Mouse (Mus musculus): Measurements from ENCODE around the gene Dab1.

Gene Dab1

DNA sequence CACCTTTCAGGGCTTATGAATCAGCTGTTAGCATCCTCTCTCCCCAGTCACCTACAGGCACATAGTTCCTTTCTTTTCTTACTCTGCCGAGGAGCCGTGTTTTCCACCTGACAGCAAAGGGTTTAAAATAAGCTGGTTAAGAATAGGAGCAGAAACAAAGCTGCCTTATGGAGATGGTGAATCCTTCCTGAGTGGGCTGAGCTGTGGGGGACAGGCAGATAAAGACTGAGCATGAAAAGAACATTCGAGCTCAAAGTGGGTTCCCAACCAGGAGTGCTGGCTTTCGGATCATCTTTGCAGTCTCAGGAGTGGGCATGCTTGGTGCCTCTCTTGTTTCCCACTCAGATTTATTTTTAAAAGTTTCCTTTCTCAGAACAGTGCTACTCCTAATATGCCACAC, 913.7 kb downstream of the Dab1 start:
- peak; percentile 43 for DNase-seq

DNA sequence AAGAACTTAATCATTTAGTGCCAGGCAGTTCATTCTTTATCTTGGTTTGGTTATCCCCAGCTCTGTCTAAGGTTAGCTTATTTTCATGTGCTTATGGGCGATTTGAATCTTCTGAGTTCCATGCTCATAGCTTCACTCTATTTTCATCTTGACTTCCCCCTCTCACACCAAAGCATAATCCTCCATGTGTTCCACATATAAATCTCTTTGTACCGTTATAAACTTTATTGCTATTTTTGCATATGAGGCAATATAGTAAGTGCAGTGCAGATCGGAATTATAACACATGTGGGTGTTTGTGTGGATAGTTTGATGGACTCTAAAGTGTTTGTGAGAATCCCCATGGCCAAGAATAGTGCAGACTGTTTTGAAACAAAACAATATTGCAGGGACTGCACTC, 919.3 kb downstream of the Dab1 start:
- no peak for DNase-seq

DNA sequence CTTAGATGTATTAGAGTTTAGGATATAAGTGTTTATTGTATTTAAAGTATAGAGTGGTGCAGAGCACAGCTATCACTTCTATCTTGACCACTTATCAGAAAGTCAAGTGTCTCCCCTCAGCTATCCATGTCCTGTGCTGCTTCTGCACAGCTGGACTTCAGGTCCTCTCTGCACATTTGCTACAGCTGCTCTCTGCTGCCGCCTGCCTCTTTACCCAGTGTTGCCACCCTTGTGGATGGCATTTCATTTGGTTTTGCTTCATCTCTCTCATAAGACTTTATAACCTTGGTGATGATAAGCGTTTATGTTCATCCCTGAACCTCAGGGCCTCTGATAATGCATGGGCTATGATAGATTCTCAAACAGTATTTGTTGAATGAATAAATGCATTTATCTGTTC, 919.9 kb downstream of the Dab1 start:
- no peak for DNase-seq

DNA sequence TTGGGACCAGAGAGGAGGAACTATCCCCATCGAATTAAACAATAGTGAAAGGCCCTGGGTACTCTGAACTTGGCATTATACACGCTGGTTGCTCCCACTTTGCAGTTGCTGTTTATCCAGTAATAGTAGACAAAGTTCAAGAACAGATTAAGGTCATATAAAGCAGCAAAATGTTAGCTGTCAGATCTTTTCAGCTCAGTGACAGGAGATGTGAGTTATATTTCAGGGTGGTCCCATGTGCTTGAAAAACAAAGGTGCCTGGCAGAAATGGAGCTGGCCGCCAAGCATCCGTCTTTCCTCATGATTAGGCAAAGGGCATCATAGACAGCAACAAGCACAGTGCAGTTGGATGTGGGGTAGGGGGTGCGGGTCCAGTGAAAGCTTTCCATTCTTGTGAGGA, 927.9 kb downstream of the Dab1 start:
- no peak for DNase-seq

DNA sequence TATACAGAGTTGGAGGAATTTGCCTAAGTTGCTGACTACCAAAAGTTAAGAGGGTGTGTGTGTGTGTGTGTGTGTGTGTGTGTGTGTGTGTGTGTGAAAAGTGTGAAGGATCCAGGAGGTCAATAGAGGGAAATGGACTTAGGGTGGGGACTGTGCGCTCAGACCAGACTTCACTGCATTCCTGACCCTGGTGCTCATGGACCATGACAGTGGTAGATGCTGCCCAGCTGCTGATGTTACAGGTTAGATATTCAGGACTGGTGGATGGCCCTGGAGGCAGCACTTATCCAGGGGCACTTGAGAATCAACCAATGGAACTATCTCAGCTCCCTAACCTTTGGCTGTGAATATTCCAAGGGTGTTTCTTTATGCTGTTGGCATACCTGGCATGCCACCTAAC, 929.1 kb downstream of the Dab1 start:
- DNase-seq = no peak

DNA sequence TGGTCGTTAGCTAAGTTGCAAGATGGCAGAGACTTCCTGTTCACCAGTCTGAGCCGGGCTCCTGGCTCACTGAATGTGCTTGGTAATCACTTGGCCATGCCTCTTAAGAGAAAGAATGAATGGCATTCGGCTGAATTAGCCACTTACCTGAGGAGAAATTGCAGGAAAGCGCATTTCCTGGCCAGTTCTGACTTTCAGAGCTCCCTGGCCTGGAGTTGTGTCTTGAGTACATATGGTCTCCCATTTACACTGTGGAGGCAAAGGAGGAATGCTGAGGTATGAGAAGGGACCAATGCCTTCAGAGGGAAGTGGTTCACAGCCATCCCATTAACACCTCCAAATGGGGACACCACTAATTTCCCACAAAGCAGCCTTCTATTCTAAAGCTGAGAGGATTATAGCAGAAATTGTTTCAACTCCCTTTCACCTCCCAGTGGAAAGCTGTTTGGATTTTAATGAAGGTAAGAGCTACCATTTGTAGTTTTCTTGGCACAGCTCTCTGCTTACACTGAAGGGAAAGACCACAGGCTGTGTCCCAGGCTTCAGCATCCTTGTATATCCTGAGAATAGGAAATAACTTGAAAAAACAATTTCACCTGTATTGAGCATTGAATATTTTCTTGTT, 931.5 kb downstream of the Dab1 start:
- DNase-seq = no peak

DNA sequence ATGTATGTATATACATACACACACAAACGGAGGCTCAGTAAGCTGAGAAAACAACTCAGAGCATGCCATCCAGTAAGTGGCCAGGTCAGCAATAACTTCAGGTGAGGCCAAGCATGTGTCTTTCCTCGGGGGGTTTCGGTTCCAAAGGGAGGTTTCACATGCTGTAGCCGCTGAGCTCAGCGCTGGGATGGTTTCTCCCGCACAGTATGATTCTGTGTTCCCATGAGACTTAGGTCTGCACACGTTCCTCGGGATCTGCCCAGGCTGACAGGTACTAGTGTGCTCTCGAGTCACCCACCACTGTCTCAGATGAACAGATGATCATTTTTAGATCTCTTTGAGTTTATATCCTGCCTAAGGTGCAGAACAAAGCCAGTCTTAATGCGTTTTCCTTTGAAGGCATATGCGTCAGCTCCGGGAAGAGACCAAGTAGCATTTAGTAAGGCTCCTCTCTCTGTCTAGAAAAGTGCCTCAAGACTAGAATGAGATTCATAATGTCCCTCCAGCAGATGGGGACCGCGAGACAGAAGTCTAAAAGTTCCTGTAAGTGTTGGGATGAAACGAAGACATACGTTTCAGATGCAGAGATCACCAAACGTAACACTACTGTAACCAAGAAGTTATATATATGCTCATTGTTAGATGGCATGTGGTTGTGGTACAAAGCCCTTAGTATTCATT, 932.4 kb downstream of the Dab1 start:
- no peak for DNase-seq

DNA sequence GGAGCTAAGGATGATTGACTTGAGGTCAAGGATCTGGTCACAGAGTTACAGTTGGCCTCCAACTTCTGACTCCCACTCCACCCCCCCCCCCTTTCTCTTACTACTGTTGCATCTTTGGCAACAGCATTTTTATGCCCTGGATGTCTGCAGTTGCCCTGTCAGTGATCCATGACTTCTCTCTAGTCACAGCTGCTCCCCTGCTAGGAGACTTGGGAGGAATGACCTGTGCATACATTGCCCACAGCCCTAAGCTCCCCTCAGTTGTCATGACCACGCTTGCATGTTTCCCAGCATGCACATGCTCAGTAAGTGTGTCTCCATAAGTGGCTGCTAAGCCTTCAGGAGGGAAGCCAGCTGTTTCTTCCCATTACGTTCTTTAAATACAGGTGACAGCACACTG, 936.2 kb downstream of the Dab1 start:
- no peak for DNase-seq

DNA sequence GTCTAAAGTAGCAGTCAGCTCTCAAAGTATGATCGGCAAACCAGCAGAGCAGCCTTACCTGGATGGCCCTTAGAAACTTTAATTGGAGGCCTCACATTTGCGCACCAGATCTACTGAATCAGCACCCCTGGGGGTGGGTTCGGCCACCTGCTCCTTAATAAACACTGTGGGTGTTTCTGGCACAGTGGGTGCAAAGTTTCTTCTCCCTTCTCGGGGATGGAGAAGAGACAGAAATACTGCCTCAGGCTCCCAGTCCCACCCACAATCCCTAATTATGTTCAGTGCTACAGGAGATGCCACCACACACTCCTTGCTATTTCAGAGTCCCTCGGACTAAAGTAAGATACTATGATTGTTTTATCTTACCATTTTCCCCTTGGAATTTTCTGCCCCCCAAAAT, 944.4 kb downstream of the Dab1 start:
- no peak for DNase-seq

DNA sequence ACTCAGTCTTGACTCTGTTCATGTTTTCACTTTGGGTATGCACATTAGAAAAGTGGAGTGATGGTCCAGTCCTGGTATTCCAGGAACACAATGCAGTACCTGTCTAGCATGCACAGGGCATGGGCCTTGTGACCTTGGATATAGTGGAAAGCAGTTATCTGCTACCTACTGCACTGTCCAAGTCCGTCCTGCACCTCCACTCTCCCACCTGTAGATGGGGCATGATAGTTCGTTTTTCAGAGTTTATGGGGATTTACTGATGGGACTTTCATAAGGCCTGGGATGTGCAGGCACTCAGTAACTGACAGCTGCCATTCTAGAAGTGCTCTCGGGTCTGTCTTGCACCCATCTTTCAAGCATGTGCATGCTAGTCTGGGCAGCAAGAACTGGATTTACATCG, 951.4 kb downstream of the Dab1 start:
- DNase-seq = no peak

DNA sequence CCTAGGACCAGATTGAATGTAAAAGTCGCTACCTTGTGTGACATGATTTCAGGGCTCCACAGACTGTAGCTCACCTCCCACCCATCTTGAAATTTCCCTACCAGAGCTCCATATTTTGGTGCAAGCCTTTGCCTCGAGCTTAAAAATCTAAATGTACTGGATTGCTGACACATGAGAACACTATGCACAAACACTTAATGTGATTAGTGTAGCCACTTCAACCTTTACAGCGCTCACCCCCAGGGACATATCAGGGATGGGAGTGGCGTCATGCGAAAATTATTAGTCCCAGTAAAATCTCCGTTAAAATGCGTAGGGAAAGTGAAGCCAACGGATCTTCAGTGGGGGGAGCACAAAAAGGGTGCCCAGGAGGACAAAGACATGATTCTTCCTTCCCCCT, 953.3 kb downstream of the Dab1 start:
- DNase-seq = no peak

DNA sequence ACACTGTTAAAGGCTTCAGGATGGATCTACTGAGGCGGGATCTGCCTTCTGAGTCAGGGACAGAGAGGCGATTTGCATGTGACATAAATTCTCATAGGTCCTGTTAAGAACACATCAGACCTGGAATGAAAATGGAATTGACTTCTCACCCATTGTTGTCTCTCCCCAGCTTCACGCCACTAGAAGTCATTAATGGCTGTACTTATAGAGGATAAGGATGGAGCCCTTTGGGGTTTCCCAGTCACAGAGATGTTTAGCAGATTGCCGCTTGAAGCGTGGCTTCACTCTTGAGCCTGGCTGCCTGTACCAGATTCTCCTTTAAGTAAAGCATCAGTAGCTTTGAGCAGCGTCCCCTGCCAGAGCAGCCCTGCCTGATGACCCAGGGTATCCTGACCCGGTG, 954.3 kb downstream of the Dab1 start:
- no peak for DNase-seq

DNA sequence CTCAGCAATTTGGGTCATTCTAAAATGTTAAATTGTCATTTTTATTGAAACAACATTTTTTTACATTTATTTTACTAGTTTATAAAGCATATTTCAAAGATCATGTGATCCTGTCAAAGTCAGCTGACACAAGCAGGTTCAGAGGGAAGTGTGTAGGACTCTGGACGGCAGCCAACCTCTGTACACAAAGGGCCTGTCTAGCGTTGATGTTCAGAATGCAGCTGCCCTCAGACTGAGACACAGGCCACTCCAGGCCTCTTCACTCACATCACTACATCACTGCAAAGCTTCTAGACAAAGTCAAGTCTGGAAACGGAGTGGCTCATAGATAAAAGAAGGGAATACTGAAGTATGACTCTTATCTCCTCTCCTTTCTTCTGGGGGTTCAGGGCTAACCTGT, 959.2 kb downstream of the Dab1 start:
- DNase-seq = no peak

DNA sequence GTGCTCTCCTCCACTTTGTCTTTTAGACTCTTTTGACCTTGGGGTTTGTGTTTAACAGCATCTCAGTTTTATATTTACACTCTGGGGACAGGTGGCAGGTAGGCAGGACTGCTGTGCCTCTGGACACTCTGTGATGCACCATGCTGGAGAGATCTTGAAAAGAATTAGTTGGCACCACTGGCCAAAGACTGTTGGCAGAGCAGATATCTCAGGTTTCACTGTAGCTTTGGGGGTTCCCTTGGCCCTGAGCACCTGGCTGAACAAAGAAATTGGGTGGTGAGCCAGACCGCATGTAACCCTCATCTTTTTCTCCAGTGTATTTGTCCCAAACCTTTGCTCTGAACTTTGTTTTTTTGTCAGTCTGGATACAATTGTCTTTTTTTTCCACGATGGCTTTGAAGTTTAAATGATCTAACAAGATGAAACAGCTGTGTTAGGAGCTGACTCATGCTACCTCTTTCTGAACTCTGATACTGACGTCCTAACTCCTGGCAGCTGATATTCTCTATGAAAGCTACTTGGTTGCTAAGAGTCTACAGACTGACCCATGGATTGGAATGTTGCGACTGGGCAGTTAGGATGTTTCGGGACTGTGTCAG, 960.9 kb downstream of the Dab1 start:
- DNase-seq = no peak

DNA sequence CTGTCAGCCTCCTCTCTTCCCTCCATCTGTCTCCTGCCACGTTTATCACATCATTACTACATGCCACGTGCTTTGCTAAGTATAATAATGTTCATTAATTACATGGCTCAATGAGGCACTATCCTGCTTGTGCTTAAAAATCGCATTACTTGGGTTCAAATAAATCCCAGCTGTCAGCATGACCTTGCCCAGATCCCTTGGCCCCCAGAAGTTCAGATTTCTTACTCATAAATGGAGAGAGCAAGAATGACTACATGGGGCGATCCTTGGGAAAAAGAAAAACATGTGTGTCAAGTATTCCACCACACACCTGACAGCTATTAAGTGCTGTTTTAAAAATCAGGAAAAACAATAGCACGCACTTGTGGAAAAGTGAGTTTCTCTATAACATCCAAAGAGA, 963.6 kb downstream of the Dab1 start:
- no peak for DNase-seq

DNA sequence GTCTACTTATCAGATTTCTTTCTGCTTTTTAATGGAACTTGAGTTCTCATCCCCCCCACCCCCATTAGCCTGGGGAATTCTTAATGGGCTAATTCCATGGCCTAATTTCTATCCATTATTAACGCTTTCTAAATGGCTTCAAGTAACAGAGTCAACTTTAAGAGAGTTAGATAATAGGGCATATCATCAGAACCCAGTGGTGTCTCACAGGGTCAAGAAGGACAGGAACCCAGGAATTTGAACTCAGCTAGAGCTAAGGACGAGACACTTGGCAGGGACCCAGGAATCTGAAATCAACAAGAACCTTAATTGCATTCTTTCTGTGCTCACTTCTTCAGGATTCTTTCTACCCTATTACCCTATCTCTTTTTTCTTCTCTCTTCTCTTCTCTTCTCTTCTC, 968.7 kb downstream of the Dab1 start:
- DNase-seq = no peak

DNA sequence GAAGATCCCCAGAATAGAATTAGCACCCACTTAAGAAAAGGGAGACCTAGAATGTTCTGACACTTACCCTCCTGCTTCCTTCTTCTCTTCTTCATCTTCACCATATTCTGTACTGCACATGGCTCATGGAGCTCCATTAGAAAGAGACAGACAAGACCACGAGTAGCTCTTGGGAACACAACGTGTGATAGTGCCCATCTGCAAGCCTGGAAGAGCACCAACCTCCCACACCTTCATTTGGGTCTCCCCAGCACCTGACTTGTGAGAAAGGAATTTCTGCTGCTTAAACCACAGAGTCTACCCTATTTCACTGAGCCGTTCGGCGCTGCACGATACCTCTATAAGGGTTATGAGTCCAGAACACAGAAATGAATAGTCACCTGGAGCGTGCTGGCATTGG, 977.8 kb downstream of the Dab1 start:
- DNase-seq = peak; percentile 36

DNA sequence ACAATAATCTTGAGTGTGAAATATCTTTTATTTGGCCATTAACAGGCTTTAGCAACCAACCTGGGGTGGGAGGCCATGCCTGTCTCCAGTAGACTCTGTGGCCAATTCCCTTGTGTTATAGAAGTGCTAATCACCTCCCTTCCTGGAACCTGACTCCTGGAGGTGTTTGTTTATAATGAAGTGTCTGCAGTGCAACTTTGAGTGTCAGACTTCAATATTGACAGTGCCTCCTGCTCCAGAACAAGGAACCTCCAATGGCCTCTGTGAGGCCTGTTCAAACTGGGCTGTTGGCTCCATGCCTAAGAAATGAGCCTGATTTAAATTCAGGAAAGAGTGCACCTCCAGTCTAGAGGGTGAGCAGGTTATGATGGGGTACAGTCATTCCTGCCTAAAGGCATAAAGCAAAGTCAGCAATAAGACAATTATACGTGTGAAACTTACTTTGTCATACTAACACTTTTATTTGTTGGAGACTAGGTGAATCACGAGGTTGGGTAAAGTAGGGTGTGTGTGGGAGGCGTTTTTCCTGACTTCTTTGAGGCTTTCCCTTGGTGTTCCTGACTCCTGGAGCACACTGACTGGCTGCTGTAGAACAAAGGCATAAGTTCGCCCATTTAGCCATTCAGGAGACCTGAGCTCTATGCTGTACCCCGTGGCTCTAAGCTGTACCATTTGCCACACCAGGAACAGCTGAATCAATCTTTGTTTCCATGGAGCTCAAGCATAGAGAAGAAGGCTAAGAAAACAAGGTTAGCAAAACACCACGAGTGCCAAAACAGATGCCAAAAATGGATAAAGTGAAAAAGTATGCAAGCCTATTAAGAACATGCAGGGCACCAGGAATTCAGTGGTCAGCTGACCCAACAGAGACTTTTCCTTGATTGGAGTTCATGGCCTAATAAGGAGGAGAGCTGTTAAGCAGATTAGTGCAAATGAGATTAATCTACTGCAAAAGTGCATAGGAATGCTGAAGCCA, 978.6 kb downstream of the Dab1 start:
- DNase-seq = no peak

DNA sequence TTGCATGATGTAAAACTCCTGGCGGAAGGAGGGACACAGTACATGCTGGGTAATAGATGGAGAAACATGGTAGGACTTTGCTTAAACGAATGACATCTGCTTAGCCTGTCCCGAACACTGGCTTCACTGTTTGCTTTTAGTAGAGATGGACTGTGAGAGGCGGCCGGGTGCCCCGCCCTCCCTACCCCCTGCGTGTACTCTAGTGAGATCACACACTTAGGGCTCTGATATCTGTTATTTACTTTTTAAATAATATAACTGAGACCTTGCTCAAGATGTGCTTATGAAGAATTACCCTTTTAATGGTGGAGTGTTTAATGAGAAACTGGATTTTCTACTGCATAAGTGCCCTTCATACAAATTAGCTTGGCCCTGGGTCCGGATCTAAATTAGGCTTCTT, 983.6 kb downstream of the Dab1 start:
- no peak for DNase-seq

DNA sequence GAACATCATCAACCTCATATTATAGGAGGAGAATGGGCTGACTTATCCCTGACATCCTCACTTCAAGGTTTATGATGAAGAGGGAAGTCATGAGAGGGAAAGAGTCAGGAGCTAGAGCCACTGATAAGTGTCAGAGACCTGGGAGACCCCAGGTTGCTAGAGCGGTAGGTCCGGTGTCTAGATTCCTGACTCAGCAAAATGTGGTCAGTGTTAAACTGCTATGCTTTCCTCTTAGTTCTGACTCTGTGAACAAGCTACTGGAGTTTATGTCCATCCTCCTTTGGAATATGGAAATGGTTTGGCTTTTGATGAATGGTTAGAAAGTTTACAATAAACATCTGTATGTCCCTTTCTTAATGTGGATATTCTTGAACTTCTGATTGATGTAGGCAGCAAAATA, 985.1 kb downstream of the Dab1 start:
- DNase-seq = no peak

DNA sequence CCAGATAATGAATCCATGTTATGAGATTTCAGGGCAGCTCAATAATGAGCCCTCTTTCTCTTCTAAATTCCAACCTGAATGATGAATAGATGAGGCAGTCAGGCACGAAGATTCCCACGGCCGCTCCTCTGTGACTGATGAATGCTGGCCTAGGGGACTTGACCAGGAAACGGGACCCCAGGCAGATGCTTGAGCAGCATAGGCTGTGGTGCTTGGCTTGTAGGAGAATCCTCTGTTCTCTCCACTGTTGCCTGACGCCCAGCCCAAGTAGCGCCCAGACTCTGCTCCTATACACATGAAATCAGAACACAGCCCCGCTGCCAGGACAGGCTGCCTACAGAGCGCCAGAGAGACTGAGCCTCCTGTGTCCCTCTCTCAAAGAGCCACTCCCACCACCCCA, 987.7 kb downstream of the Dab1 start:
- DNase-seq = no peak

DNA sequence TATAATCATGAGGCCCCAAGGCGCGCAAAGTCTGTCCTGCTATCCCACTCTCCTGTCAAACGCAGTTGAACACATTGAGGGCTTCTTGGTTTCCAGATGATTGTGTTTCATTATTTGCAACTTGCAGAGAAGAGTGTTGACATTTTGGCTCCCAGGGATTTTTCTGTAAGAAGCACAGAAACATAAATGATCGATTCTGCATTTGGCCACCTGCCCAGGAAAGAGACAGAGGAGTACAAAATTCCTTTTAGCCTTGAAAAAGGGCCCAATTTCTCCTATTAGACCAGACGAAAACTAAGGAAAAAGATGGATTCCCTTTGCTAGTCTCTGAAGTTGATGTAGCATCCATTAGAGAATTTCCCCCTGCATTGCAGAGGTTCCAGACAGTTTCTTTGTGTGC, 988.5 kb downstream of the Dab1 start:
- no peak for DNase-seq

DNA sequence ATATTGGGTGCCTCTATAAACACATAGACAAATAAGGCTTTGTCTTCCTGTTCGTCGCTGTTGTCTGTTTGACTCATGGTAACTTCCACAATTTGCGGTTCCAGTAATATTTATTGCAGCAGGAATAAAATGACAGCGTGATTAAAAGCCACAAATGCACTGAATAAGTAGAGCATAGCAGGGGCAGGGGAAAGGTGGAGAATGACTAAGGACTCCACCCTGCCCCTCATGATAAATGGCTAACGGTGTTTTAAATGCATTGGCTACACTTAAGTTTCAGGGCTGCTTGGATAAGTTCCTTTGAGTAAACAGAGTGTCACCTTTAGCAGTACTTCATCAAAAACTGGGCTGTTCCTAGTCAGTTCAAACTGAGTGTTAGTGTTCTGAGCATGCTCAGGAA, 1000.3 kb downstream of the Dab1 start:
- DNase-seq = no peak

DNA sequence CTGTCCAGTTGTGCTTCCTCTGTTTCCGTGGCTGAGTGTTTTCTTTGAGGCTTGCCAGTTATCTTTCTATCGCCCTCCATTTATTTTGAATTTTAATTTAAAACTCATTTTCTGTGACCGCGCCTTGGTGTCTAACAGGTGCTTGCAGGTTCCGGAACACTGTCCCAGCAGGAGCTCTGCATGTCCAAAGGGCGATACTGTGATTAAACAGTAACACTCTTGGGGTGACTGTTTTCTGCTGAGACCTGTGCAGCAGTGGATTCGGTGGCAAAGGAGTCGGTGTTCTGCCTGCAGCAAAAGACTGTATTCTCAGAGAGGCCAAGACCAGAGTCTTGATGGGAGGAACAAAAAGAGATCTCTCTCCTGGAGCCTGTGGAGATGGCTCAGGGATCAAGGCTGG, 1006.2 kb downstream of the Dab1 start:
- DNase-seq = no peak
